Mouse (Mus musculus) ovary, postnatal 36 days (tissue): ENCODE results near the gene Sec14l1.
A peak's percentile ranks its signal among the peaks of the same experiment; 100 is the strongest.

Experiments
- DNase-seq: peaks from one replicate; pipeline ENCODE4 v3.0.0; 2022; ENCODE audit warnings: low spot score, mixed read lengths

Gene Sec14l1

GRCm38 (mm10) chr11:117154088-117154815 is 39.3 kb downstream of the Sec14l1 start:
- no peak for DNase-seq

DNA sequence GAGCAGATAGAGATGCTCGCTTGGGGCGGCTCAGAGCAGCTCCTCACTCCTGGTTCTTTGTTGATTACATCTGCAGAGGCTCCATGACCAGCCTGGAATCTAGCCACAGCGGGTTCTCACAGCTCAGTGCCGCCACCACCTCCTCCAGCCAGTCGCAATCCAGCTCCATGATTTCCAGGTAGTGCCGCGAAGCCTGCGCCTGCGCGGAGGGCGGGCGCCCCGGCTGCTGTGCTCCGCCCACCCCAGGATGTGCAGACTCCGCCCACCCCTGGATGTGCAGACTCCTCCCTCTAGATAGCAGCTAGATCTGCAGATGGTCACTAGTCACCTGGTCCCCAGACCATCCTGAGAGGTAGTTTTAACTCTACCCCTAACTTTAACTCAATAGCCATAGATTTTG is 41.8 kb downstream of the Sec14l1 start:
- no peak for DNase-seq

DNA sequence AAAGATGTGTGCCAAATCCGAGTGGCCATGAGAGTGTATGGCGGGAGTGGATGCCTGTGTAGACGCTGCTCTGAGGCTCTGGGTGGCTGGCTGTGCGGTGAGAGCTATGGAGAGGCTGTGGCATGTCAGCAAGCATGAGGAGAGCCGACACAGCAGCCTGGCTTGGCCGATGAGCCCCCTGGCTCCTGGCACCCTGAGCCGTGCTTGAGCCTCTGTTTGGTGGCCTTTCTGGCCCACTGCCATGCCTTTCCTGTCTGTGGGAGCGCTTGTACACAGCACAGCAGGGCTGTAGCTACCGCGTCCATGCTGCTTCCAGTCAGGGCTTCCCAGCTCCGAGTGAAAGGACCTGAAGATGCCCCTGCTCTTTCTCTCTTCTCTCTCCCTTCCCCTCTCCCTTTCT is 43.4 kb downstream of the Sec14l1 start:
- no peak for DNase-seq

DNA sequence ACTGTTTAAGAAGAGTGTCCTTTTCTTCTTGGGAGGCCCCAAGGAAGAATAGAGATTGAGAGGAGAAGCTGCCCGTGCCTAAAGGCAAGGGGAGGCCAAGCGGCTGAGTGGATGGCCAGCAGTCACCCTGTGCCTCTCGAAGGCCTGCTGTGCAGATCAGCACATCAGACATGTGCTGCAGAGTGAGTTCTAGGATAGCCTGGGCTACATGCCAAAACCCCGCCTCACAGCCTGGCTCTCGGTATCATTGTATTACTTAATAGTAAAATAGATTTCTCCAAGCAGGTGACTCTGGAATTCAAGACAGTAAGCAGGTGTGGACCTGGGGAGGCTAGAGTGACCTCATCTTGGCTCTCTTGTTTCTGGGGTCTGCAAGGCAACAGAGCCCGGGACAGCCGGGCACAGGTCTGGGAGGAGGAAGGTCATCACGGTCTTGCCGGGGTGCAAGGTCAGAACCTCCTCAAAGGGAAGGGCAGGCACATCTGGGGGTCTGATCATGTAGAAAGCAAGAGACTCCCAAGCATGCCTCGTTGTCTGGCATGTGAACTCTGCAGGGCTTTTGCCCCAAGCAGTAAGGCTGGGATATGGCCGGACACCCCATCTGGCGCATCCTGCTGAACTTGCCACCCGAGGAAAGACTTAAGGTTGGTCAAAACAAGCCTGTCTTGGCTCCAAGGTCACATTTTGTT is 44.4 kb downstream of the Sec14l1 start:
- DNase-seq: no peak

- no peak for DNase-seq
These were observed 45.0 kb downstream of the Sec14l1 start for GRCm38 (mm10) chr11:117159946-117160307.

GRCm38 (mm10) chr11:117160791-117161190 is 45.8 kb downstream of the Sec14l1 start:
- no peak for DNase-seq

- no peak for DNase-seq
These were observed 46.6 kb downstream of the Sec14l1 start for GRCm38 (mm10) chr11:117161574-117161973.

DNA sequence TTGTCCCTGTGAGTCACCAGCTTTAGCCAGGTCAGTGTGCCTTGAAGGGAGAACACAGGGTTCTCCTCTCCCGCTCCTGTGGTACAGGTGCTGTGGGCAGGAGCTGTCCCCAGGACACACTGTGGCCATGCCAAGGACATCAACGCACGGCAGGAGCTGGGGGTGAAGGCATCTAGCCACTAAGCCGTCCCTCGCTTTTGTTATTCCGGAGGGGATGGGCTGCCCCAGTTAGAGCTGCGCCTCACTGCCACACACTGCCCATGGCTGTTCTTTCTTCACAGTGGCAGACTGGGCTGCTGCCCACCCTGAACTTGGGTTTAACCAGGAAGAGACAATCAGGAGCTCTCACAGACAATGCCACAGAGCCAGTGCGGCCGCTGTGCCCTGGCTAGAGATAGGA is 48.1 kb downstream of the Sec14l1 start:
- no peak for DNase-seq

DNA sequence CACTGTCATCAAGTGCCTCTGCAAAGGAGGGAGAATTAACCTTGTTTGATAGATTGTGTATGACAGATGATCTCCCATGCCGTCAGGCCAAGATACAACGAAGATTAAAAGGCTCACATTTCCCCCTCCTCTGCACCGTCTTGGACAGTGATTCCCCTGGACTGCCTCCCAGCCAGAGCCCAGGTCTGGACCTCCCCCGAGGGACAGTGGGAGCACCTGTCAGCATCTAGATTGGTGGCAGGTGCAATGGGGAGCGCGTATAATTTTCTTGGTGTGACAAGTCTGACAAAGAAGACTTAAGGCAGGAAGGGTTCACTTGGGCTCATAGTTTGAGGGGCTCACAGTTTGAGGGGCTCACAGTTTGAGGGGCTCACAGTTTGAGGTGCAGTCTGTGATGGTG is 48.8 kb downstream of the Sec14l1 start:
- no peak for DNase-seq

DNA sequence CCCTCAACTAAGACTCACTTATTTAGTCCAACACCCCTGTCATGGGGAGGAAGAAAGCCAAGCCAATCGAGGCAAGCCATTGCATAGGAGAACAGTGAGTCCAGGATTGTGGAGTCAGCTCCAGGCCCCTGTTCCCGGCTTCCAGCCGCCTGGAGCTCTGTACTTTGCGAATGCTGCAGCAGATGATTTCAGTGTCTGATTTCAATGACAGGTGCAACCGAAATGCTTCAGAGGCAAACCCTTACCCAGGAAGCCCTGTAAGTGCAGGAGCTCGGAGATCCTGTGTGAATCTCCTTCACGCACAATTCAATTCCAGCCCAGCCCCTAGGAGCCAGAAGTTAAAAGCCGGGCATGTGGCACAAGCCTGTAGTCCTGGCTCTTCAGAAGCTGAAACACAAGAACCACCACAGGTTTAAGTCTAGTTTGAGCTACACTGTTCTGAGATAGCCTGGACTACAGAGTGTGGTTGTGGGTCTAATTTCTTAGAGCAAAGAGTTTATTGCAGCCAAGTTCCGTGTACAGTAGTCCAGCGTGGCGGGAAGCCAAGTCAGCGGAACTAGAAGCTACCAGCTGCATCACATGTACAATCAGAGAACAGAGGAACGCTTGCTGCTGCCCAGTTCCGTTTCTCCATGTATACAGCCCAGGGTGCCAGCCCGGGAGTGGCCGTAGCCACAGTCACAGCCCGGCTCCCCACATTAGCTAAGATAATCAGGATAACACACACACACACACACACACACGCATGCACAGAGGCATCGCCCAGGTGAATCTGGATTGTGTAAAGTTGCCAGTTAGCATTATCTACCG is 53.5 kb downstream of the Sec14l1 start:
- DNase-seq: no peak

DNA sequence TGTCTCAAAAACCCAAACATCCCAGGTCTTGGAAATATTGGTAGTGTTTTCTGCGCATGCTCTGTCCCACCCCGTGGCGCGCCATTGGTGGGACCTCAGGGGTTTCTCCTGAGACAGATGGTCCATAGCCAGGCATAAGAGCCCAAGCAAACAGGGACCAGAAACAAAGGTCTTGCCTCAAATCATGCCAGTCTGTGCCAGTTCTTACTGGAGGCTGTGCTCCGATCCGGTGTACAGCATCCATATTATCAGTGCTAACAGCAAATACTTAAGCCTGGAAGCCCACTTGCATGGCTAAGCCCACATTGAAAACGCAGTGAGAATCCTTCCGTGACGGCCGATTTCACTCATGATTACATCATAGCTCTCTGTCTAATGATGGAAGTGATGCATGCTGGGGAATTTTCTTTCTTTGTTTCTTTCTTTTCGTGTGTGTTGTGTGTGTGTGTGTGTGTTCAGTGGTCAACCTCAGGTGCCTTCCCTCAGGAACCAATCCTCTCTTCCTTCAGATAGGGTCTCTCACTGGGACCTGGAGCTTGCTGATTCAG is 54.2 kb downstream of the Sec14l1 start:
- no peak for DNase-seq

DNA sequence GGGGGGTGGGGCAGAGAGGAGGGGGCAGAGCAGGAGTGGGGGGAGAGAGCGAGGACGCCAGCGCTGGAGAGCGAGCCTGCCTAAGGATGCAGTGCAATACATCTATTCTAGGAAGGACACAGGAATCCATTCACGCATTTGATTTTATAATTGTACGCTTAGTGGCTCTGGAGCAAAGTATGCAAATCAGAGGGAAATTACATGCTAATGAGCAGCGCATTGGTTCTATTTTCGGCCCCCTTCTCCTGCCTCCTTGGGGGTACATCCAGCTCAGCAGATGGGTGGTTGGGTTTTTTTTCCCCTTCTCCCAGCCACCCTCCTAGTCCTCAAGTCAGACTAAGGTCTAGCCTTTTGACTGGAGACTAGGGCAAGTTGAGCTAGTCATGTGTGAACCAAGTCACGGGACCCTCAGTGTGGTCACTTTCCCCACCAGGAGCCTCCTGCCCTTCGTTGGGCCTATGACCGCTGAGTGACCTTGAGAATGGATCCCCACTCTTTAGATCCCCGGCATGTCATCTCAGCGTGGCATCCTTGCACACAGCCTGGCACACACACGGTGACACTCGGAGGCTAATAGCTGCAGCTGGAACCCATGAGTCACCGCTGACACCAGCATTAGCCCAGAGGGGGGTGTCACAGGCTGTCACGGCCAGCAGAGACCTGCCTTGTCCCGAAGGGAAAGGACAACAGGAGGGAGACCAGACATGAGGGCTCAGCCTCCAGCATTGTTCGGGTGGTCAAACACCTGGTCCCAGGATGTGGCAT is 55.0 kb downstream of the Sec14l1 start:
- DNase-seq: no peak

GRCm38 (mm10) chr11:117174098-117174892 is 59.3 kb downstream of the Sec14l1 start:
- no peak for DNase-seq

- peak; percentile 56 for DNase-seq
These were observed 60.0 kb downstream of the Sec14l1 start for GRCm38 (mm10) chr11:117174924-117175323.

DNA sequence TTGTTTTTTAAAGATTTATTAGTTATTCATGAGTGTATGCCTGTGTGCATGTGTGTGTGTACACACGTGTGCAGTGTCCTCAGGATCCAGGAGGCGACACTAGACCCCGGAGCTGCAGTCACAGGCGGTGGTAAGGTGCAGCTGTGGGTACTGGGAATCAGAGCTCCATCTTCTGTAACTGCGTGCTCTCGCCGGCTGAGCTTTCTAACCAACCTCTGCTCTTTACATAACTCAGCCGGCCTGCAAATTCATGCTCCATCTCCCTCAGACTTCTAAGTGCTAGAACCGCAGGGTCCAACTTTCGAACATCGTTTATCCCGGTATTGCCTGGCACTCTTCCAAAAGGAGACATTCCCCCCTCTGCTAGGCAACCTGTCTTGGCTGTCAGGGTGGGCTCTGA is 60.5 kb downstream of the Sec14l1 start:
- no peak for DNase-seq

DNA sequence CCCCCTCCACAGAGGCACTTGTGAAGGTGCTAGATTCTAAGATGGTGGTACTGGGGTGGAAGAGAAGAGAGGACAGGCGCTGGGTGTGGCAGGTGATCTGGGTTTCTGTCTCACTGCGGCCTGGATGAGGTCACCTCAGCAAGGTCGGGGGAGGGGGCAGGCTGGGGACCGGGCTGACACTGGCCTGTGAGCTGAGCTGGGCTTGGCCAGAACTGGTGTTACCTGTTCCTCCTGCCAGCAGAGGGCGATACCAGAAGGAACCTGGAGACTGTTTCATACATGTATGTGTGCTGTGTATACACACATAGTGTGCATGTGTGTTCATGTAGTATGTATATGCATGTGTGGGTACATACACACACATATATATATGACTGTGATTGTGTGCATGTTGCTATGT is 61.3 kb downstream of the Sec14l1 start:
- peak; percentile 23 for DNase-seq

- DNase-seq: no peak
These were observed 61.9 kb downstream of the Sec14l1 start for GRCm38 (mm10) chr11:117176900-117177299.

DNA sequence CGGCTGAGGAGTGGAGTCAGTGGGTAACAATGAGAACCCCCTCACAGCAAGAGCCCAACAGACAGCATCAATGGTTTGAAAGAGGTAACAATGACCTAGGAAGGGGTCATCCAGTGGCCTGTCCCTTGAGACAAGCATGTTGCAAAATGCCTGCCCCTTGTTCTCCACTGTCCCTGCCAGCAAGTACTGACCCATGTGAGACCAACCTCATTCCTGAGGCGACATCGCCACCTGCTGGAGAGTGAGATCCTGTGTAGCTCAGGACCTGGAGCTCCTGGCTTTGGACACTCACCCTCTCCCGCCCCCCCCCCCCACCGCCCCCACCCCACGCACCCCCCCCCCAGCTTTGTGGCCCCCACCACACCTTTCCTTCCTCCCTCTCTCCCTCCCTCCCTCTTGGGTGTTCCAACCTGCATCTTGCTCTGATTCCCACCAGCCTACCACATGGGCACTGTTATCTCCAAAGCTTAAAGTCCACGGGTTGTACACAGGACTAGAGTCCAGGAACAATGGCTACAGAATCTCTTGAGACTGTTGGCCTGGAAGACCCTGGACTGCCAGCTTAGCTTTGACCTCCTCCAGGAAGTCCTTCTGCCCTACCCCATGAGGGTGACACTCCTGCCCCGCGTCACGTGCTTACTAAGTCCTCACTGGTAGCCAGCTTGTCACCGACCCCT is 62.5 kb downstream of the Sec14l1 start:
- peak; percentile 86 for DNase-seq

GRCm38 (mm10) chr11:117179902-117180301 is 64.9 kb downstream of the Sec14l1 start:
- DNase-seq: no peak

- no peak for DNase-seq
These were observed 67.8 kb downstream of the Sec14l1 start for GRCm38 (mm10) chr11:117182808-117183207.
